Mouse (Mus musculus) bone marrow, adult 2 months (tissue): ENCODE measurements around the gene Atxn1l.

Experiments used
- CTCF ChIP-seq: fragments of 200-500 bp; IDR thresholded peaks from 2 replicates; pipeline ENCODE4 v1.5.1; 2011; ENCODE audit warnings: low read length, control low read depth; ENCODE audit not compliant: control insufficient read depth, insufficient read depth
- POLR2A ChIP-seq: fragments of 200-500 bp; IDR thresholded peaks from 2 replicates; pipeline ENCODE4 v1.6.1; 2011; ENCODE audit warnings: low read depth, mild to moderate bottlenecking, control low read depth, low read length, borderline replicate concordance; ENCODE audit not compliant: control insufficient read depth

DNA sequence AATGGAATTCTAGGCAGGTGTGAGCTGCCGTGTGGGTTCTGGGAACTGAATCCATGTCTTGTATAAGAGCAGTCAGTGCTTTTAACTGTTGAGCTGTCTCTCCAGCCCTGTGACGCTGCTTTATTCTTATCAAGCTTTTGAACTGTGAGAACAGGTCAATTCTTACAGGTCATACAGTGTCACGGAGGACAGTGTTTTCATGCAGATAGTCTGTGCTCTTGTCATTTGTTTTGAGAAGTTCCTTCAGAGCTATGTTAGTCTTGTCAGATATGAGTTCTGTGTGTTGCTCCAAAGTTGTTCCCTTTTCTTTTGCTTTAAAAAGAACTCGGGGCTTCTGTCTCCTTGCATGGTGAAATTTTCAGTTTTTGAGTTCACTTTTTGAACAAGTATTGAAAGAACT, 43.0 kb upstream of the Atxn1l start:
- TF ChIP-seq POLR2A, result no peak
- no peak for TF ChIP-seq CTCF
